Mouse (Mus musculus) cerebellum, postnatal 36 days (tissue): Measurements from ENCODE around the gene Olfr1112.
"Not testable (repeated sequence)": the region's sequence is repeated elsewhere in the genome, so short reads cannot be mapped to it uniquely, and the experiment has no call there.

Experiments
- DNase-seq, 2 experiments: peaks; one replicate each; pipeline ENCODE4 v3.0.0; 2021 to 2022; ENCODE audit warnings: mixed read lengths in 2 of 2

Gene Olfr1112

GRCm38 (mm10) chr2:87187498-87187897 is at the start of gene Olfr1112:
TSS of gene Olfr1112 (plus strand) at chr2:87187798.
- no peak for DNase-seq

GRCm38 (mm10) chr2:87140200-87140599 is 47.4 kb upstream of the Olfr1112 start, which contains the start of gene Olfr1110:
TSS of gene Olfr1110 (minus strand) at chr2:87140300.
- no peak for DNase-seq

- DNase-seq = no peak
Observed at GRCm38 (mm10) chr2:87152524-87152923, 35.1 kb upstream of the Olfr1112 start, which contains the start of gene Olfr1111. TSS of gene Olfr1111 (minus strand) at chr2:87152624.

- DNase-seq = not testable (repeated sequence)
Observed at GRCm38 (mm10) chr2:87167731-87168130, 19.9 kb upstream of the Olfr1112 start.

- DNase-seq = no peak
Observed at GRCm38 (mm10) chr2:87208670-87209069, 21.1 kb downstream of the Olfr1112 start, which contains the start of gene Olfr1113. TSS of gene Olfr1113 (plus strand) at chr2:87208970.
